Mouse (Mus musculus): ENCODE results near the gene Pnlip.

The Pnlip gene

GRCm38 (mm10) chr19:58652198-58652597, at the start of gene Pnlip:
Gene Pnlip, plus strand, starts transcription at chr19:58652498.
- no peak for DNase-seq

DNA sequence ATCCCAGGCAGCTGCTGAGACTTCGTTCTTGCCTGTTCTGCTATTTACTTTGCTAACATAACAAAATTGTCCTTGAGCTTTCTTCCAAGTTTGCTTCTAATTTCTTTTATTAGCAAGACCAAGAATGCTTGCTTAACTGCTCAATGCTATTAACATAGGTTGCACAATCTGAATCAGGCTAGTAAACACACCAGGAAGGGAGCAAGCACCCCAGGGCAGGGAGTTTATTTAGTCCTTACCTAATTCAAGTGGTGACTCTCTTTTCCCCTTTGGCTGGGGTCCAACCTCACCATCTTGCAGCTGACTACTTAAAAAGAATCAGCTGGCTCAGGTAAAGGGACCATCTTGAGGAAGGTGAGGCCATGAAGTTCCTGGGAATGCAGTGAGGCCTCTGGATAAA, 42.6 kb upstream of the Pnlip start:
- peak; percentile 32 to 37 for DNase-seq

DNA sequence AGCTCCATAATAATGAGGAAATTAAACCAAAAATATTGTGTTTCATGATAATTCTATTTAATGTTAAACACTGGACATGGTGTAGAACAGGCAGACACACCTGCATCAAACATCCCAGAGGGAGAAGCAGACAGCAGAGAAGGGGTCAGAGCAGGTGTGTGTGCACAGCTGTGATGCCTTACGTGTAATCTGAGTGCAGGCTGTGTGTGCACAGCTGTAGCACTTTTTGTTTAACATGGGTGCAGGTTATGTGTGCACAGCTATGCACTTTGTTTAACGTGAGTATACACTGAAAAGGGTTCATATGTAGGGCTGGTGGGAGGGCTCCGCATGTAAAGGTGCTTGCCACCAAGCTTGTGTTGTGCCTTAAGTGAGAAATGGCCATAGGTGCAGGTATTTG, 39.6 kb upstream of the Pnlip start:
- DNase-seq: no peak

DNA sequence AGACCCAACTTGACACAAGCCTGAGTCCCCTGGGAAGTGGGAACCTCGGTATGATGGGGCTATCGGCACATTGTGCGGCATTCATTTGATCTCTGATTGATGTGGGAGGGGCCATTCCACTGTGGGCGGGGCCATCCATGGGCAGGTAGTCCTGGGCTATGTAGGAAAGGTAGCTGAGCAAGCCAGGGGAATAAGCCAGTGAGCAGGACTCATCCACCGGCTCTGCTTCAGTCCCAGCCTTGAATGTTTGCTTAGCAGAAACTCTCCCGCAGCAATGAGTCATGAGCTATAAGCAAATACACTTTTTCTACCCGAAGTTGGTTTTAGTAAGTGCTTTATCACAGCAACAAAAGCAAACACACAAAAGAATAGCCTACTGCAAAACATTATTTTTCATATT, 35.7 kb upstream of the Pnlip start:
- no peak for DNase-seq

GRCm38 (mm10) chr19:58620661-58621060, 31.6 kb upstream of the Pnlip start:
- DNase-seq: no peak

GRCm38 (mm10) chr19:58621646-58622045, 30.7 kb upstream of the Pnlip start:
- no peak for DNase-seq

DNA sequence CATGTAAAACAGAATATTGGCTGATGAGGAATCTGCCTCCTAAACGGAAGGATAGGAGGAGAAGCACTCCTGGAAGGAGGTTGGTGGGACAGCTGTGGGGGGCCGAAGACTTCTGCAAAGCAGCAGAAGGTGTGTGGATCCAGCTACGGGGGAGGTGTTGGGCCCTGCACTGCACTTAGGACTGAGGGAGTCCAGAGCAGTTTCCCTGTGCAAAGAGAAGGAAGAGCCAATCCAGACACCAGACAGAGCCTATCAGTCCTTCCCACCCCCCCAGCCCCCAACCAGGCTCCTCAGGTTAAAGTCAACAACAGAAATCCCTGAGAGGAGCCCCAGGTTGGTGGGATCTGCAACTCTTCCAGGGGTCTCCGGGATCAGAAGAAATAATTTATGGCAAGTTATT, 27.5 kb upstream of the Pnlip start:
- DNase-seq: no peak

- no peak for DNase-seq
Observed at GRCm38 (mm10) chr19:58625254-58625947, 26.9 kb upstream of the Pnlip start.

- DNase-seq: peak; percentile 10 to 19
Observed at GRCm38 (mm10) chr19:58627406-58628337, 24.6 kb upstream of the Pnlip start.

- no peak for DNase-seq
Observed at GRCm38 (mm10) chr19:58629351-58629773, 22.9 kb upstream of the Pnlip start.

- DNase-seq: no peak
Observed at GRCm38 (mm10) chr19:58650036-58650435, 2.3 kb upstream of the Pnlip start.

DNA sequence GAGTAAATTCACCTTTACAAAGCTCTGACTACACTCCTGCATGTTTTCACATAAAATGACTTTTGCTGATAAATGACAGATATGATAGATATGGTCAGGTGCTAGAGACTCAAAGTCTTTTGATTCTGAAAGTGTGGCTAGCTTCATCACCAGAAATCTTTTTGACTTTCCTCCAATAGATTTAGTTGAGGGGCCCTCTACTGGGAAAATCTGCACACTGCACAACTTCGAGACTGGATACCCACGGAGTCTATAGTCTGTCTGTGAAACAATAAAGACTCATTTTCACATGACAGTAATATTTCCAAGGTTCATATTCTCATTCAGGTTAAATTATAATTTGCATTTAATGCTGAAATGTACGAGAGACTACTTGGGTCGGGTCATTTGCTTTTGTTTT, 9.8 kb downstream of the Pnlip start:
- peak in 1 of 2 experiments; percentile 34 for DNase-seq

GRCm38 (mm10) chr19:58663317-58663716, 11.0 kb downstream of the Pnlip start:
- no peak for DNase-seq

GRCm38 (mm10) chr19:58664901-58665300, 12.6 kb downstream of the Pnlip start:
- DNase-seq: no peak

GRCm38 (mm10) chr19:58674644-58675043, 22.3 kb downstream of the Pnlip start:
- peak; percentile 2 to 8 for DNase-seq

DNA sequence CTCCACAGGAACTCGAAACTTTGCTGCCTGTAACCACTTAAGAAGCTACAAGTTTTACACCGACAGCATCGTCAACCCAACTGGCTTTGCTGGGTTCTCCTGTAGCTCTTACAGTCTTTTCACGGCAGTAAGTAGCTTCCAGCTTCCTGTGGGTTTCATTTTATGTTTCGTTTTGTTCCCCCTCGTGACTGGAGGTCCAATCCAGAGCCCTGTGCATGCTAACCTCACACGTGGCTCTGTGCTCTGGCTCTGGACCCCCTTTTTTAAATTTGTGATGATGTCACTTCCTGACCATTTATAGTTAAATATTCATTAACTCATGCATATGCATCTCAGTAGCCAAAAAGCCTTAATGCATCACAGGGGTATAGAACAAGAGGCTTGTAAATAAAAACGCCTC, 24.8 kb downstream of the Pnlip start:
- no peak for DNase-seq

GRCm38 (mm10) chr19:58688933-58689332, 36.6 kb downstream of the Pnlip start:
- no peak for DNase-seq

- DNase-seq: no peak
Observed at GRCm38 (mm10) chr19:58695314-58695713, 43.0 kb downstream of the Pnlip start.

- DNase-seq: no peak
Observed at GRCm38 (mm10) chr19:58696235-58696634, 43.9 kb downstream of the Pnlip start.

- DNase-seq: no peak
Observed at GRCm38 (mm10) chr19:58704556-58704955, 52.3 kb downstream of the Pnlip start.

DNA sequence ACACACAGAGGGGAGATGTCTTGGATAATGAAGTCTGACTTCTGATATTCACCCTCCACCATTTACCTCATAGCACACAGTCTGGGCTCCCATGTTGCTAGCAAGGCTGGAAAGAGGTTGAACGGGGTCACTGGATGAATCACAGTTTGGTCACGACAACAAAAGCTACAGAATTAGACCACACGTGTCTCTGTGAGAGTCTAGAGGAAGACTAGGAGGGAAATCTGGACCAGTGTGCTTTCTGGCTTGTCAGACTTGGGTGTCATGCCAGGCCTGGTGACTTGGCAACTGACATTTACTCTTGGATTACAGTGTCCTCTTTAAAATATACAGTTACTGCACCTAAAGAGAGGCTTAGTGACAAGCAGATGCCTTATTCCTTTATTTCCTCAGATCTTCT, 56.3 kb downstream of the Pnlip start:
- no peak for DNase-seq

GRCm38 (mm10) chr19:58717925-58718324, 65.6 kb downstream of the Pnlip start:
- no peak for DNase-seq

- no peak for DNase-seq
Observed at GRCm38 (mm10) chr19:58720439-58720838, 68.1 kb downstream of the Pnlip start.

DNA sequence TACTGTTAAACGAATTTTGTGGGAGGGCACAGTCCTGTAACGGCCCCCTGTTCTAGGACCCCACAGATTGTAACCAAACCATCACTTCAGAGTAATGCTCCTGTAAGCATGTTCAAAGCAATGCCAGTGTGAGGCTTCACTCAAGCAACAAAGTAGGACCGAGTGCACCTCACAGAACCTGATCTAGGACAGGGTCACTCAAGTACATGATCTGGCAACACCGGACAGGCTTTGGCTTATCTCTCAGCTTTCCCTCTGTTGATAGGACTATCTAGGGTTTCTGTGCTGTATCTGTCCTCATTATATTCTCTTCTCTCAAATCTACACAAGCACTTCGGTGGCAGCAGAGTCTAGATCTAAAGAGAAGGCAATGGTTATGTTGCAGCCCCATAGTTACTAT, 74.3 kb downstream of the Pnlip start:
- DNase-seq: peak in 1 of 2 experiments; percentile 3
